Mouse (Mus musculus): ENCODE measurements at regions not wholly inside any gene's neighbourhood (a gene's known extent, or its start where the extent isn't known, plus 50 kb on each side); places are given as distances from the start of the nearest gene placed in this dataset.

DNA sequence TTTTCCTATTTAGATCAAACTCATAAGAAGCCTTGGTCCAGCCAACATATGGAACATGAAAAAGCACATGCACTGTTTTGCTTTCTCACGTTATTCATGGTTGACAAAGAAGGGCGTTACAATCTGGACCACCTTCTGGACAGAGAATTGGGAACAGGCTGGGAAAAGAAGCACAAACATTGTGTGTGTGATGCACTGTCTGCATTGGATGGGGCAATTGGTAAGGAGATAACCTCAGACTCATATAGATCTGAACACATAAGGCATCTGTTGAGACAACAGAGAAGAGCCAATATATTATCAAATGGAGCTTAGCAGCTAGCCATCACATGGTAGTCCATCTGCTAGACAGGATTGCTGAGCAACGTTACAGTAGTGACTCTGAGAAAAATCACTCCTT, 317.1 kb downstream of the Fam84a start:
- DNase-seq = no peak

GRCm38 (mm10) chr12:13825899-13826298, 326.0 kb downstream of the Fam84a start:
- DNase-seq = no peak

- no peak for DNase-seq
Observed at GRCm38 (mm10) chr12:13815500-13815899, 336.4 kb downstream of the Fam84a start.

GRCm38 (mm10) chr12:13810155-13810515, 341.7 kb downstream of the Fam84a start:
- DNase-seq = no peak

DNA sequence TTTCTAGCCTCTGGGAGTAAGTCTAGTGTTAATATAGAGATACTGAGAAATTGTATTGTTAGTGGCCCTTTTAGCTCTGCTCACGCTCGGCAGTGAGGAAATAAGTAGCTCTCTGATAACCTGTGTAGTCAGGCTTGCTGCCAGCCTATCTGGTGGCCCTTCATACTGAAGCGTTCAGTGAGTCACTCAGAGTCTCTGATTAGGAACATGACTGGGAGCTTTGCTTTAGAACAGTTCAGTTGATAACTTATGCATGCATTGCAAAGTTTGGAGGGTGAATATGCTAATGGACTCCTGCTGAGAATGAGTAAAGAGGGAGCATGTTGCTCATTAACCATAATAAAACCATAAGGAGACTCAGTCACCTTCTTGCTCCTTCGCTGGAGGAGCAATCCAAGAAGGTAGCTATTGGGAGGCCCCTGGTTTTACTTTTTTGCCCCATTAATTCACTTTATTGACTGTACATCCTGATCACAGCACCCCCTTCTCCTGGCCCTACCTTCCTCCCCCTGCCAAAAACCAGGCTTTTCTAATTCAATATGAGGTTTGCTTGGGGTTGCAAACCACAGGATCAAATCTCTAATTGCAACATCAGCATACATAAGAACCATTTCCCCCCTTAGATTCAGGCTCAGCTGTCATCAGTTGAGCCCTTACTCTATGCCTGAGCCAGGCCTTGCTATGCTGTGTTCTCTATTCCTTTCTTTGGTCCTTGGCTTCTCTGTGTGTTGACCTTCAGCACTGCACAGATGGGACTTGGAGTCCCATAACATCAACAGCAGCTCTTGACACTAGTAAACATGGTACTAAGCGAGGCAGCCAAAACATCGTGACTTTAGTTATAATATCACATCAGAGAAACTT, 342.3 kb downstream of the Fam84a start:
- DNase-seq = no peak

DNA sequence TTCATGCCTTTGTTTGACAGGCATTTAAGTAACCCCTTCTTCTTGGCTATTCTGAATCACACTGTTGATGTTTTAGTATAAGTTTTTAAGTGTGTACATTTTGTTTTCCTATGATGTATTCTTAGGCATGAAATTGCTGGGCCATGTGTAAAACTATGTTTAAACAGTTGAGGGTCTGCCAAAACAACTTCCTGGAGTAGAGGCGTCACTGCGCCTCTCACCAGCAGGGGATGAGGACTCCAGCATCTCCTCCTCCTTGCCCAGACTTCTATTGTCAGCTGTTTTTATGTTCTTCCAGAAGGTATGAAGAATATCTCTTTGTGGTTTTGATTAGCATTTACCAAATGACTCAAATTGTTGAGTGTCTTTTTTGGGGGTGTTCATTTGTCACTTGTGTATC, 372.1 kb downstream of the Fam84a start:
- DNase-seq = no peak

- DNase-seq = no peak
Observed at GRCm38 (mm10) chr12:13776687-13777086, 375.2 kb downstream of the Fam84a start.

GRCm38 (mm10) chr12:13769696-13770095, 382.2 kb downstream of the Fam84a start:
- no peak for DNase-seq

DNA sequence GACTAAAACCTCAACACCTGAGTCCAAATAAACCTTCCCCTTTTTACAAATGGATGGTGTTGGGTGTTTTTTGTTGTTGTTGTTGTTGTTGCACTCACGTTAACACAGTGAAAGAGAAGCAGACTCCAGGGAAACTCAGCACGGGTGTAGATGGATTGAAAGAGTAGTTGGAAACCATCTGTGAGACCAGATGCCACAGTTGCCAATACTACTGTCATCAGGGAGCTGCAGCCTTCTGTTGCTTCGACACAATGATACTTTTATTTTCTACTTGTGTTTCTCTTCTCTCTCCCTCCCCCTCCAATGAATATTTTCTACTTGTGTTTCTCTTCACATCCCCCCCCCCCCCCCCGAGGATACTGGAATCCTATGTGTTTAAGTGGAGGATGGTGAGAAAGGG, 382.7 kb downstream of the Fam84a start:
- no peak for DNase-seq

GRCm38 (mm10) chr12:13766486-13766885, 385.4 kb downstream of the Fam84a start:
- DNase-seq = no peak

DNA sequence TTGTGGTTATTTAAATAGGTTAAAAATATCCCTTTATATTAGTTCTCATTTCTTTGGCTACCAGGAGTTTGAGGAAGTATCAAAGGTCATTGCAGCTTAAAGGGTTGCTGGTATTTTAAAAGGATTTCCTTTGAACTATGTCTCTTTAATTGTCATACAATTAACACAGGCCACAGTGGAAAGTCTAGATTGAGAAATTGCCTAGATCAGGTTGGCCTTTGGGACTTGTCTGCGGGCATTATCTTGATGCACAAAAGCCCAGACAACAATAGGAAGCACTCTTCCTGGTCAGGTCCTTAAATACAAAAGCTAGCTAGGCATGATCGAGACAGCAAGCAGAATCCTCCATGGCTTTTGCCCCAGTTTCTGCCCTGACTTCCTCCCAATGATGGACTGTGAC, 398.0 kb downstream of the Fam84a start:
- no peak for DNase-seq

DNA sequence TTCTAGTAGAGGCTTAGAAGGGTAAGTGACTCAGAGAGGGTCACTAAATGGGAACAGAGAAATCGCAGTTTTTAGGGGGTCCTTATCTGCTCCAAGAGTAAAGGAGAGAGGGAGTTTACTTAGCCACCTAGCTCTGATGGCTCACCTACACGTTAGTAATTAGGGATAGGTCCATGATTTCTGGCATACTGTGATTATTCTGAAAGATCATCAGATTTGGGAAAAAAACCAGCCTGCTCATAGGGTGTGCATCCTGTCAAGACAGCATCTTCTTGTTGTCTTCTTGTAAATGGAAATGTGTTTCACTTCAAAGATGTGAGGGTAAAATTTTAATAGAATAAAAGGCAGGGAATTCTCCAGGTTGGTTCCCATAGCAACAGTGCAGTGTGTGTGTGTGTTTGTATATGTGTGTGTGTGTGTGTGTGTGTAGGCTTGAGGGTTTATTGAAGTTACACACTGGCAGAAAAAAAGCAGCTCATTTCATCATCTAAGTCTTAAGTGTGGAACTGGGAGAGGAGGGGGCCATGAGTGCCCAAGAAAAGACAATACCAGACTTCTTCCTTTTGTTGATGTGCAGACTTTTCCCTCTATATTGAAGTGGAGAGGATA, 407.4 kb downstream of the Fam84a start:
- no peak for DNase-seq

- no peak for DNase-seq
Observed at GRCm38 (mm10) chr12:13729901-13730637, 421.8 kb downstream of the Fam84a start.

DNA sequence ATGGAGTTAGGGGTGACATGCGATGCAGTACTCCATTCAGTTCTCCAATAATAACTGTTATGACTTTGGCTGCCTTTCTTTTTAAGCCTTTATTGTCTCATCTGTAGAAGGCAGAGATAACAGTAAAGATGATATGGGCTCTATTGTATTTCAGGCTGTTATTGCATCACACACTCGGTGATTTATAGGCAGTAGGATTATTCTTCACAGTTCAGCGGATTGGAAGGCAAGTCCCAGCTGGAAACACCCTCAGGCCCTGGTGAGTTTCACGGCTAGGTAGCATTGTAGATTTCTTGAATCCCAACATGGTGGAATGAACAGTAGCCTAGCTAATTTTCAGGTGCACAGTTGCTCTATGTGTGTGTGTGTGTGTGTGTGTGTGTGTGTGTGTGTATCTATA, 422.9 kb downstream of the Fam84a start:
- no peak for DNase-seq

GRCm38 (mm10) chr12:13724511-13724910, 427.3 kb downstream of the Fam84a start:
- peak; percentile 13 for DNase-seq

GRCm38 (mm10) chr12:13709806-13710205, 440.9 kb downstream of the Nbas start:
- no peak for DNase-seq

- no peak for DNase-seq
Observed at GRCm38 (mm10) chr12:13707747-13708146, 438.8 kb downstream of the Nbas start.

- DNase-seq = no peak
Observed at GRCm38 (mm10) chr12:13706510-13706909, 437.6 kb downstream of the Nbas start.

- DNase-seq = no peak
Observed at GRCm38 (mm10) chr12:13703604-13704003, 434.7 kb downstream of the Nbas start.

DNA sequence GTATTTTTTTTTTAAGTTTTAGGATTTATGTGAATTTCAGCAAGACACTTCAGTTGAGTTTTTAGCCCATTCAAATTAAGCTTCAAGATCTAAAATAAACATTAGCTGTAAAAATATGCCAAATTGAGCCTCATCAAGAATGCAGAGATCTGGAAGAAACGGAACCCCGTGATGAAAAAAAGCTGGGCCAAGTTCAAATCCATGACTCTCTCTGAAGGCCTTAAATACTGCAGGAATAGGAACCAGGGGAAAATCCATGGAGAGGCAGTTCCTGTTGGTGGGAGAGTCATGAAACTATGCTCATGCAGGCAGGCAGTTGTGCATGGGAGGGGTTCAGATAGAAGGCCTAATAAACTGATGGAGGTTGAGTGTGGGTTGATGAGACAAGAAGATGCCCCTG, 430.9 kb downstream of the Nbas start:
- no peak for DNase-seq

GRCm38 (mm10) chr12:13698834-13699233, 429.9 kb downstream of the Nbas start:
- DNase-seq = no peak

DNA sequence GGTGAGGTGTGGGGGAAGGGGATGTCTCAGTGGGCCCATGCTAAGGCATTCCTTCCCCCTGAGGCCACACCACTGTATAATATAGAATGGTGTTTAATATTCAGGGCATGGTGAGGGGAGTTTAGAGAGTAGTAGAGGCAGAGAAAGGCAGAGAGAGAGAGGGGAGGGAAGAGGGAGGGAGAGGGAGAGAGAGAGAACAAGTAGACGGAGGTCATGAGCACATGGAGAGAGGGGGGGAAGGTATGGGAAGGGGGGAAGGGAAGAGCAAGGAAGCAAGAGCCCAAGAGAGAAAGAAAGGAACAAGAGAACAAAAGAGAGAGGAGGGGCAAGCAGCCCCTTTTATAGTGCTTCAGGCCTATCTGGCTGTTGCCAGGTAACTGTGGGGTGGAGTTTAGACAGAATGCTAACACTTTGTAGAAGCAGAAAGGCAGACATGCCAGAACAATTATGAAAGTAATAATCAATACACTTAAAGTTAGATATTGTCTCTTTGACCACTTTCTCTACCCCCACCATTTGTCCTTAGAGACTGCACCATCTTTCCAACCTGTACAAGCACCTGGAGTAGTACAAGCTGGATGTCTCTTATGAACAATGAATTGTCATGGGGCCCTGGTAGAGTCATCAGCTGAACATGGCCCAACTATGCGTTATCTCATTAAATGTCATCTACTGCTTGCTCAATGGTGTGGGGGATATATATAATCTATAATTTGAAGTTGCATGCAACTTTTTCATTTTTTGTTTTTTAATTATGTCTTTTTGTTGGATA, 422.6 kb downstream of the Nbas start:
- DNase-seq = no peak
